Comparison of ENCODE assay signal across 9 mouse cellular contexts in the genomic region with DNA sequence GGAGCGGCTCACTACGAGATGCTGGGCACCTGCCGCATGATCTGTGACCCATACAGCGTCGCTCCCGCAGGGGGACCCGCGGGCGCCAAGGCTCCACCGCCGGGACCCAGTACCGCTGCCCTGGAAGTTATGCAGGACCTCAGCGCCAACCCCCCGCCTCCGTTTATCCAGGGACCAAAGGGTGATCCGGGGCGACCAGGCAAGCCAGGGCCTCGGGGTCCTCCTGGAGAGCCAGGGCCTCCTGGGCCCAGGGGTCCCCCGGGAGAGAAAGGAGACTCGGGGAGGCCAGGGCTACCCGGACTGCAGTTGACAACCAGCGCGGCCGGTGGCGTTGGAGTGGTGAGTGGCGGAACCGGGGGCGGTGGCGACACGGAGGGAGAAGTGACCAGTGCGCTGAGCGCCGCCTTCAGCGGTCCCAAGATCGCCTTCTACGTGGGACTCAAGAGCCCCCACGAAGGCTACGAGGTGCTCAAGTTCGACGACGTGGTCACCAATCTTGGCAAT. TPM values are rescaled to one million over a fixed set of nuclear protein-coding genes. Genes with fewer than 3 reads are reported as not detected.
DNase-seq lines count a peak whose midpoint lies in the region; ATAC-seq and TF ChIP-seq lines count a peak whose summit lies in the region.
"Had no signal": no experiment of that assay in that cellular context is flagged by ENCODE, and none has a peak within 500 bp of the region (broad histone marks: within the 10 kb centered on the region; RNA-seq: fewer than 3 reads in every experiment).

No protein-coding gene starts in this region.

- peak overlapping the region; percentile 51 for H3K4me2 ChIP-seq in lung, embryonic 14.5 days
- peak overlapping the region; percentile 38; the same call in 1 of the 2 replicates for H3K4me2 ChIP-seq in intestine, embryonic 16.5 days (ENCODE audit: low read depth, low read length)

- TF ChIP-seq POLR2A in olfactory bulb, adult 2 months (IDR thresholded peaks at IDR 0.05; ENCODE audit: insufficient read depth, low read depth, low read length) = no peak

- ATAC-seq in lung, embryonic 14.5 days (ENCODE audit: insufficient read depth) = 0 out of 2 replicates have a peak, but pooled peaks have one; percentile 25
- no peak for ATAC-seq in intestine, embryonic 16.5 days
- ATAC-seq in cerebellum, adult (ENCODE audit: insufficient number of reproducible peaks, low FRiP score, low TSS enrichment) = no peak

- no peaks in the 10 kb centered on the region for H3K9me3 ChIP-seq in lung, embryonic 14.5 days (ENCODE audit: low read depth, low read length)
- H3K9me3 ChIP-seq in intestine, embryonic 16.5 days (ENCODE audit: control insufficient read depth, low read length) = no peaks in the 10 kb centered on the region

- H3K4me1 ChIP-seq in lung, embryonic 14.5 days (ENCODE audit: insufficient read depth) = no peaks in the 10 kb centered on the region
- H3K4me1 ChIP-seq in intestine, embryonic 16.5 days (ENCODE audit: control insufficient read depth, insufficient read depth, low read length) = peaks cover 9% of the 10 kb centered on the region
- peaks cover 24% of the 10 kb centered on the region for H3K4me1 ChIP-seq in olfactory bulb, adult 2 months (ENCODE audit: control insufficient read depth, insufficient read depth, low read length)

- TF ChIP-seq CTCF in lung, embryonic 14.5 days (IDR thresholded peaks at IDR 0.05; ENCODE audit: low read depth) = no peak
- no peak for TF ChIP-seq CTCF in olfactory bulb, adult 2 months (IDR thresholded peaks at IDR 0.05; ENCODE audit: insufficient read depth, low read depth, low read length)

- H3K27me3 ChIP-seq in lung, embryonic 14.5 days (ENCODE audit: insufficient read depth, low read length) = peaks cover 74% of the 10 kb centered on the region
- peaks cover 64% of the 10 kb centered on the region for H3K27me3 ChIP-seq in intestine, embryonic 16.5 days (replicated peaks; ENCODE audit: control insufficient read depth, insufficient read depth, low read length)

- H3K27ac ChIP-seq in lung, embryonic 14.5 days (ENCODE audit: low read depth) = no peak overlapping the region
- H3K27ac ChIP-seq in intestine, embryonic 16.5 days (ENCODE audit: low read length) = no peak overlapping the region
- no peak overlapping the region for H3K27ac ChIP-seq in olfactory bulb, adult 2 months (ENCODE audit: insufficient read depth, low read depth, low read length)

- no peak overlapping the region for H3K9ac ChIP-seq in lung, embryonic 14.5 days
- H3K9ac ChIP-seq in intestine, embryonic 16.5 days (ENCODE audit: low read depth, low read length) = no peak overlapping the region

- peak; percentile 13 to 19 for DNase-seq in cerebellum, postnatal 10 days
- DNase-seq in cerebellum, adult 8-10 months = no peak
- DNase-seq in lung, embryonic 14.5 days = peak; percentile 4
- DNase-seq in lung, postnatal 36 days = no peak
- no peak for DNase-seq in right cerebral cortex, adult 2 months (ENCODE audit: low spot score in 2 of 2)

- peak overlapping the region; percentile 25 for H3K4me3 ChIP-seq in lung, embryonic 14.5 days (ENCODE audit: low read depth, low read length)
- H3K4me3 ChIP-seq in intestine, embryonic 16.5 days (ENCODE audit: low read length) = peak overlapping the region; percentile 16
- peak overlapping the region; percentile 17; the same call in 1 of the 2 replicates for H3K4me3 ChIP-seq in olfactory bulb, adult 2 months (ENCODE audit: insufficient read depth, low read depth, low read length)

- under 1% methylated on average over 41 of the region's 41 CpGs for WGBS in lung, embryonic 14.5 days
- WGBS in intestine, embryonic 16.5 days = 1% methylated on average over 41 of the region's 41 CpGs
- WGBS in olfactory bulb, adult 2 months = 2% methylated on average over 41 of the region's 41 CpGs

- H3K36me3 ChIP-seq in lung, embryonic 14.5 days (ENCODE audit: insufficient read depth) = no peaks in the 10 kb centered on the region
- H3K36me3 ChIP-seq in intestine, embryonic 16.5 days (ENCODE audit: control insufficient read depth, insufficient read depth, low read length) = no peaks in the 10 kb centered on the region

RNA-seq across cellular contexts. Expression of gene C1ql2, which starts 0.8 kb away (rescaled TPM):
- 0.12 and 0.20 TPM in 2 replicates for polyA plus RNA-seq in lung, embryonic 14.5 days (2014; fragmentation: Nextera tagmentation; extraction: Ambion mirVana)
- polyA plus RNA-seq in intestine, embryonic 16.5 days (2015; fragmentation: Nextera tagmentation; extraction: Ambion mirVana) = not detected in 2 replicates
- not detected in 2 replicates for polyA plus RNA-seq in olfactory bulb, adult 2 months (2012; ENCODE audit: insufficient read depth, insufficient read length, low replicate concordance, missing spikeins)
- polyA plus RNA-seq: gonadal fat pad, adult 2 months had no signal

Comparison
In these comparisons a context has a peak if more than half of its experiments do, and no peak if none do; other contexts are left out.
1. DNase-seq: peak in cerebellum, postnatal 10 days (2 of 2) and lung, embryonic 14.5 days (single experiment); none in cerebellum, adult 8-10 months (single experiment), lung, postnatal 36 days (single experiment) and right cerebral cortex, adult 2 months (0 of 2).
2. Peak in every context shown above with its lines, with median percentiles within 50 percentile points of each other: H3K4me3 ChIP-seq.